Mouse (Mus musculus): ENCODE measurements around the gene Gm26938.

Gene Gm26938

GRCm38 (mm10) chr5:139819538-139820181, 6.5 kb downstream of the Gm26938 start, which contains the start of gene Tmem184a:
TSS of gene Tmem184a (minus strand) at chr5:139819917.
- TF ChIP-seq CTCF (conservative IDR thresholded peaks at IDR 0.05; ENCODE audit: low read length) (no peak), NANOG (IDR thresholded peaks at IDR 0.05; ENCODE audit: borderline replicate concordance, low read length) (no peak), POU5F1 (IDR thresholded peaks at IDR 0.05; ENCODE audit: borderline replicate concordance, low read length) (no peak)
- H3K36me3 ChIP-seq (ENCODE audit: insufficient read depth, low read length): peaks cover 49% of the 10 kb centered on the region
- H3K4me3 ChIP-seq (replicated peaks; ENCODE audit: low read length): no peak within 1 kb of the TSS

GRCm38 (mm10) chr5:139818801-139819200, 7.4 kb downstream of the Gm26938 start:
- Histone ChIP-seq H3K36me3 (ENCODE audit: insufficient read depth, low read length) (peaks cover 40% of the 10 kb centered on the region), H3K9me3 (ENCODE audit: low read length) (no peaks in the 10 kb centered on the region)
- TF ChIP-seq CTCF (conservative IDR thresholded peaks at IDR 0.05; ENCODE audit: low read length): peak; percentile 82
- TF ChIP-seq POU5F1 (IDR thresholded peaks at IDR 0.05; ENCODE audit: borderline replicate concordance, low read length): no peak

More at GRCm38 (mm10) chr5:139819538-139820181, 6.5 kb downstream of the Gm26938 start, which contains the start of gene Tmem184a:
- Histone ChIP-seq H3K27me3 (ENCODE audit: insufficient read depth, low read length) (no peaks in the 10 kb centered on the region), H3K4me1 (replicated peaks; ENCODE audit: low read depth, low read length) (peaks cover 34% of the 10 kb centered on the region), H3K9me3 (ENCODE audit: low read length) (no peaks in the 10 kb centered on the region)

GRCm38 (mm10) chr5:139818056-139818455, 8.2 kb downstream of the Gm26938 start:
- Histone ChIP-seq H3K27me3 (ENCODE audit: insufficient read depth, low read length) (peaks cover 6% of the 10 kb centered on the region), H3K9me3 (ENCODE audit: low read length) (no peaks in the 10 kb centered on the region), H3K4me1 (replicated peaks; ENCODE audit: low read depth, low read length) (peaks cover 35% of the 10 kb centered on the region), H3K36me3 (ENCODE audit: insufficient read depth, low read length) (peaks cover 33% of the 10 kb centered on the region), H3K4me3 (replicated peaks; ENCODE audit: low read length) (no peak overlapping the region)
- TF ChIP-seq NANOG (IDR thresholded peaks at IDR 0.05; ENCODE audit: borderline replicate concordance, low read length): no peak
- no peak for TF ChIP-seq POU5F1 (IDR thresholded peaks at IDR 0.05; ENCODE audit: borderline replicate concordance, low read length)
- TF ChIP-seq CTCF (conservative IDR thresholded peaks at IDR 0.05; ENCODE audit: low read length): no peak

More at GRCm38 (mm10) chr5:139818801-139819200, 7.4 kb downstream of the Gm26938 start:
- Histone ChIP-seq H3K27me3 (ENCODE audit: insufficient read depth, low read length) (0 out of 2 replicates have a peak, but pooled peaks cover 2% of the 10 kb centered on the region), H3K4me1 (replicated peaks; ENCODE audit: low read depth, low read length) (peaks cover 34% of the 10 kb centered on the region), H3K4me3 (replicated peaks; ENCODE audit: low read length) (no peak overlapping the region)

DNA sequence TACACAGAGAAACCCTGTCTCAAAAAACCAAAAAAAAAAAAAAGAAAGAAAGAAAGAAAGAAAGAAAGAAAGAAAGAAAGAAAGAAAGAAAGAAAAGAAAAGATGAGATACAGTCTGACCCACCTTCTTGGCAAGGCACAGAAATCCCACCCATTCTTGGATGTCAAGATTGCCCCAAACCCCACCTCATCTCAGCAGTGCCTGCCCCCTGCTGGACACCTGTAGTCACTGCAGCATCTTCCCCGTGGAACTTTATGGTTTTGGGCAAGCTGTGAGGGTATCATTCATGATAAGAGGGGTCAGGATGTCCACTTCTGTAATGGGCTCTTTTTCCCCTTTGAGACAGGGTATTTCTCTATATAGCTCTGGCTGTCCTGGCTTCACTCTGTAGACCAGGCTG, 8.9 kb downstream of the Gm26938 start:
- peaks cover 25% of the 10 kb centered on the region for H3K36me3 ChIP-seq (ENCODE audit: insufficient read depth, low read length)
- H3K4me1 ChIP-seq (replicated peaks; ENCODE audit: low read depth, low read length): peaks cover 35% of the 10 kb centered on the region
- peaks cover 9% of the 10 kb centered on the region for H3K27me3 ChIP-seq (ENCODE audit: insufficient read depth, low read length)
- peak; percentile 85 for TF ChIP-seq CTCF (conservative IDR thresholded peaks at IDR 0.05; ENCODE audit: low read length)
- TF ChIP-seq NANOG (IDR thresholded peaks at IDR 0.05; ENCODE audit: borderline replicate concordance, low read length): no peak
- no peaks in the 10 kb centered on the region for H3K9me3 ChIP-seq (ENCODE audit: low read length)
- no peak overlapping the region for H3K4me3 ChIP-seq (replicated peaks; ENCODE audit: low read length)

GRCm38 (mm10) chr5:139816445-139816844, 9.8 kb downstream of the Gm26938 start:
- Histone ChIP-seq H3K4me1 (replicated peaks; ENCODE audit: low read depth, low read length) (peaks cover 30% of the 10 kb centered on the region), H3K9me3 (ENCODE audit: low read length) (no peaks in the 10 kb centered on the region), H3K36me3 (ENCODE audit: insufficient read depth, low read length) (peaks cover 16% of the 10 kb centered on the region), H3K4me3 (replicated peaks; ENCODE audit: low read length) (no peak overlapping the region), H3K27me3 (ENCODE audit: insufficient read depth, low read length) (peaks cover 9% of the 10 kb centered on the region)
- TF ChIP-seq POU5F1 (IDR thresholded peaks at IDR 0.05; ENCODE audit: borderline replicate concordance, low read length) (no peak), NANOG (IDR thresholded peaks at IDR 0.05; ENCODE audit: borderline replicate concordance, low read length) (no peak), CTCF (conservative IDR thresholded peaks at IDR 0.05; ENCODE audit: low read length) (no peak)

- Histone ChIP-seq H3K36me3 (ENCODE audit: insufficient read depth, low read length) (peaks cover 12% of the 10 kb centered on the region; the same call in 1 of the 2 replicates), H3K4me3 (replicated peaks; ENCODE audit: low read length) (no peak overlapping the region)
- no peak for TF ChIP-seq POU5F1 (IDR thresholded peaks at IDR 0.05; ENCODE audit: borderline replicate concordance, low read length)
- no peak for TF ChIP-seq NANOG (IDR thresholded peaks at IDR 0.05; ENCODE audit: borderline replicate concordance, low read length)
- no peak for TF ChIP-seq CTCF (conservative IDR thresholded peaks at IDR 0.05; ENCODE audit: low read length)
Observed at GRCm38 (mm10) chr5:139815964-139816363, 10.2 kb downstream of the Gm26938 start.

DNA sequence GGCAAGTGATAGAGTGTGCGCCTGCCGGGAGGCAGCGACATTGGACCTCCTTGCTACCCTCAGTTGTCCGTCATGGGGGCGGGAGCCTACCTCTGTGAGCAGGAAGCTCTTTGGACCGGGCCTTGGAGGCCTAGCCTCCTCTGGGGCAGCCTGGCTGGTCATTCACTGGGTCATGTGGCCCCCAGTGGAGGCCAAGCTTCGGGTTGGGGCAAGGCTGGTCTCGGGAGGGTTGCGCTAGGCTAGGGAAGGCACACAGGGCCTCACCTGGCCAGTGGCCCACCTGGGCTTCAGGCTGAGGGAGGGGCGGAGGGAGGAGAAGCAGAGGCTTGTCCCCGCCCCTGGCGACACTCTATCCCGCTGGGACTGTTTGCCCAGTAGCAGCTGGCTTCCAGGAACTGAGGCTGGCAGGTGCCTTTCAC, 12.2 kb downstream of the Gm26938 start:
- Histone ChIP-seq H3K4me1 (replicated peaks; ENCODE audit: low read depth, low read length) (peaks cover 25% of the 10 kb centered on the region), H3K36me3 (ENCODE audit: insufficient read depth, low read length) (no peaks in the 10 kb centered on the region)

More at GRCm38 (mm10) chr5:139815964-139816363, 10.2 kb downstream of the Gm26938 start:
- Histone ChIP-seq H3K9me3 (ENCODE audit: low read length) (no peaks in the 10 kb centered on the region), H3K4me1 (replicated peaks; ENCODE audit: low read depth, low read length) (peaks cover 25% of the 10 kb centered on the region), H3K27me3 (ENCODE audit: insufficient read depth, low read length) (peaks cover 9% of the 10 kb centered on the region)

GRCm38 (mm10) chr5:139813126-139813490, 13.1 kb downstream of the Gm26938 start:
- Histone ChIP-seq H3K9me3 (ENCODE audit: low read length) (no peaks in the 10 kb centered on the region), H3K4me1 (replicated peaks; ENCODE audit: low read depth, low read length) (peaks cover 31% of the 10 kb centered on the region), H3K4me3 (replicated peaks; ENCODE audit: low read length) (peak overlapping the region; percentile 29), H3K36me3 (ENCODE audit: insufficient read depth, low read length) (no peaks in the 10 kb centered on the region), H3K27me3 (ENCODE audit: insufficient read depth, low read length) (peaks cover 15% of the 10 kb centered on the region)
- no peak for TF ChIP-seq CTCF (conservative IDR thresholded peaks at IDR 0.05; ENCODE audit: low read length)
- no peak for TF ChIP-seq NANOG (IDR thresholded peaks at IDR 0.05; ENCODE audit: borderline replicate concordance, low read length)
- no peak for TF ChIP-seq POU5F1 (IDR thresholded peaks at IDR 0.05; ENCODE audit: borderline replicate concordance, low read length)

More for the DNA sequence above, 12.2 kb downstream of the Gm26938 start:
- Histone ChIP-seq H3K9me3 (ENCODE audit: low read length) (no peaks in the 10 kb centered on the region), H3K4me3 (replicated peaks; ENCODE audit: low read length) (peak overlapping the region; percentile 67), H3K27me3 (ENCODE audit: insufficient read depth, low read length) (peaks cover 9% of the 10 kb centered on the region)
- TF ChIP-seq NANOG (IDR thresholded peaks at IDR 0.05; ENCODE audit: borderline replicate concordance, low read length): no peak
- no peak for TF ChIP-seq CTCF (conservative IDR thresholded peaks at IDR 0.05; ENCODE audit: low read length)
- TF ChIP-seq POU5F1 (IDR thresholded peaks at IDR 0.05; ENCODE audit: borderline replicate concordance, low read length): no peak
